Comparison of ENCODE assay signal across 8 mouse cellular contexts in the genomic region with DNA sequence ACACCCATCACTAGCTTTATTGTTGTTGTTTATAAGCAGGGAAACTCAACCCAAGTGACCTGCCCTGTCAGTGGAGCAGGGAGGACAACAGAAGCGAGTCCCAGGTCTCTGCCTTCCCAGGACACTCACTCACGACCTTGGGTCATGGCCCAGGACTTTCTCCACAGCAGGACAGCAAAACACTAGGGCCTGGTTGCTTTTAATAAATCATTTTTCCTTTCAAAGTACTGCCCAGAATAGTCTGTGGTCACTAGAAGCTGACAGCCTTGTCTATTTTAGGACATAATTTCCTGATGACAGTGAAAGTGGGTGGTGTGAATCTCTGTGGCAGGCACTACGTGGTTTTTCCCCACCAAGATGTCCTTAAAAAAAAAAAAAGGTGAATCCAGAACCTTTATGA. TPM values are rescaled to one million over a fixed set of nuclear protein-coding genes. Genes with fewer than 3 reads are reported as not detected.
DNase-seq lines count a peak whose midpoint lies in the region; ATAC-seq and TF ChIP-seq lines count a peak whose summit lies in the region.

No protein-coding gene starts in this region.

- peak overlapping the region; percentile 46; the same call in 1 of the 2 replicates for H3K4me3 ChIP-seq in layer of hippocampus, adult 2 months
- no peak overlapping the region for H3K4me3 ChIP-seq in brown adipose tissue, adult 24 weeks (ENCODE audit: insufficient read depth, low read depth, low read length)
- no peak overlapping the region for H3K4me3 ChIP-seq in hindbrain, embryonic 11.5 days (ENCODE audit: low read depth, low read length)
- H3K4me3 ChIP-seq in midbrain, postnatal 0 days (ENCODE audit: low read depth, low read length): no peak overlapping the region

- no peak for TF ChIP-seq CTCF in layer of hippocampus, adult 2 months (conservative IDR thresholded peaks at IDR 0.05)
- TF ChIP-seq CTCF in midbrain, postnatal 0 days (IDR thresholded peaks at IDR 0.05): no peak

- no peak overlapping the region for H3K4me2 ChIP-seq in hindbrain, embryonic 11.5 days (replicated peaks; ENCODE audit: low read depth, low read length)
- H3K4me2 ChIP-seq in midbrain, postnatal 0 days (ENCODE audit: low read depth, low read length, poor library complexity, severe bottlenecking): peak overlapping the region; percentile 51

- no peaks in the 10 kb centered on the region for H3K36me3 ChIP-seq in hindbrain, embryonic 11.5 days (ENCODE audit: control insufficient read depth, insufficient read depth, low read length)
- H3K36me3 ChIP-seq in midbrain, postnatal 0 days (ENCODE audit: insufficient read depth, low read length): no peaks in the 10 kb centered on the region

- peaks cover 34% of the 10 kb centered on the region for H3K4me1 ChIP-seq in brown adipose tissue, adult 24 weeks (ENCODE audit: control insufficient read depth, insufficient read depth, insufficient read length, low read length)
- peaks cover 3% of the 10 kb centered on the region for H3K4me1 ChIP-seq in hindbrain, embryonic 11.5 days (replicated peaks; ENCODE audit: control insufficient read depth, insufficient read depth, low read length)
- H3K4me1 ChIP-seq in midbrain, postnatal 0 days (ENCODE audit: insufficient read depth, low read length): 0 out of 2 replicates have a peak, but pooled peaks cover 3% of the 10 kb centered on the region

- DNase-seq in layer of hippocampus, adult 2 months (ENCODE audit: low spot score in 2 of 2): no peak
- DNase-seq in layer of hippocampus, adult 9-10 months (ENCODE audit: low spot score): no peak
- DNase-seq in hindbrain, embryonic 11.5 days (ENCODE audit: low spot score): no peak
- DNase-seq in midbrain, postnatal 0 days (ENCODE audit: low spot score): no peak
- no peak for DNase-seq in layer of hippocampus, adult 11-12 months (ENCODE audit: low spot score)
- DNase-seq in urinary bladder, postnatal 14 days (ENCODE audit: low spot score): no peak
- DNase-seq in MN1 (ENCODE audit: low spot score): no peak

- H3K9ac ChIP-seq in hindbrain, embryonic 11.5 days (ENCODE audit: low read depth, low read length): no peak overlapping the region
- H3K9ac ChIP-seq in midbrain, postnatal 0 days (replicated peaks; ENCODE audit: low read length, poor library complexity, severe bottlenecking): 0 out of 2 replicates have a peak overlapping the region, but pooled peaks have one; percentile 13

- peak overlapping the region; percentile 87 for H3K27ac ChIP-seq in layer of hippocampus, adult 2 months
- peak overlapping the region; percentile 92 for H3K27ac ChIP-seq in brown adipose tissue, adult 24 weeks (replicated peaks; ENCODE audit: low read depth, low read length)
- H3K27ac ChIP-seq in hindbrain, embryonic 11.5 days (ENCODE audit: low read depth, low read length): no peak overlapping the region
- peak overlapping the region; percentile 38; the same call in 1 of the 2 replicates for H3K27ac ChIP-seq in midbrain, postnatal 0 days (ENCODE audit: low read depth, low read length)

- no peaks in the 10 kb centered on the region for H3K27me3 ChIP-seq in hindbrain, embryonic 11.5 days (ENCODE audit: control insufficient read depth, insufficient read depth, low read length)
- H3K27me3 ChIP-seq in midbrain, postnatal 0 days (ENCODE audit: insufficient read depth, low read length): no peaks in the 10 kb centered on the region

- 44% methylated on average over 3 of the region's 3 CpGs for WGBS in hindbrain, embryonic 11.5 days
- WGBS in midbrain, postnatal 0 days: 62% methylated on average over 3 of the region's 3 CpGs

- no peaks in the 10 kb centered on the region for H3K9me3 ChIP-seq in hindbrain, embryonic 11.5 days (ENCODE audit: control insufficient read depth, low read length)
- H3K9me3 ChIP-seq in midbrain, postnatal 0 days (ENCODE audit: low read length): no peaks in the 10 kb centered on the region

- ATAC-seq in hindbrain, embryonic 11.5 days (ENCODE audit: low FRiP score): peak; percentile 46; the same call in 1 of the 2 replicates
- peak; percentile 6; the same call in 1 of the 2 replicates for ATAC-seq in midbrain, postnatal 0 days (ENCODE audit: low FRiP score)

RNA-seq across cellular contexts. Expression of a gene that starts 7.6 kb away (rescaled TPM):
- total RNA-seq in layer of hippocampus, adult 2 months (2021): 100 to 1,000 TPM; 173 to 184 TPM
- polyA plus RNA-seq in brown adipose tissue, adult 24 weeks (2012; ENCODE audit: insufficient read depth, insufficient read length, missing spikeins): 37.7 and 42.9 TPM in 2 replicates
- polyA plus RNA-seq in hindbrain, embryonic 11.5 days (2014; fragmentation: Nextera tagmentation; extraction: Ambion mirVana): 7.1 and 8.2 TPM in 2 replicates
- total RNA-seq in midbrain, postnatal 0 days (2014; rRNA removed): 38.9 and 55.5 TPM in 2 replicates
- polyA plus RNA-seq in midbrain, postnatal 0 days (2015; fragmentation: Nextera tagmentation; extraction: Ambion mirVana): 8.3 and 8.7 TPM in 2 replicates
